Mouse (Mus musculus): ENCODE measurements around the gene Slc35e3. TPM values are rescaled to one million over a fixed set of nuclear protein-coding genes. Genes with fewer than 3 reads are reported as not detected.
"Not testable (repeated sequence)": the region's sequence is repeated elsewhere in the genome, so short reads cannot be mapped to it uniquely, and the experiment has no call there.

Slc35e3 gene
- total RNA-seq, 2 experiments from 2014 or later, result 30.9 to 31.6 TPM

DNA sequence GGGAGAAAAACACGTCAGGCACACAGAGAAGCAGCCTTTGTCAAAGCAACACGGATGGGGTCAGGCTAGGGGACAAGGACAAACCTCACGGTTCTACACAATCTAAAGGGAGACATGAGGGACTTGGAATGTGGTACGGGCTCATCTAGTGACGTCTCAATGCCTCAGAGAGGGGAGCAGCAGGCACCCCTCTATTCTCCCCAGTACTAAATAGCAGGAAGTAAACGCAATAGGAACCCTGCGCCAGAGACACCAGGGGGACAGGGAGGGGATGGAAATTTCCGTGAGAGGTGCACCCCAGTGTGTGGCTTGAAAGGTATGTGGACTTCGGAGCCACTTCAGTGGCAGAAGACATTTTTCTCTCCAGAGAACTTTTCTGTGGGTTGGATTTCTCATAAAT, 5.2 kb downstream of the Slc35e3 start:
- no peak for DNase-seq (ENCODE audit: extremely low spot score in 1 of 2, low spot score in 2 of 2)
- intact Hi-C loops (cut with DNase I), result no loop called here

DNA sequence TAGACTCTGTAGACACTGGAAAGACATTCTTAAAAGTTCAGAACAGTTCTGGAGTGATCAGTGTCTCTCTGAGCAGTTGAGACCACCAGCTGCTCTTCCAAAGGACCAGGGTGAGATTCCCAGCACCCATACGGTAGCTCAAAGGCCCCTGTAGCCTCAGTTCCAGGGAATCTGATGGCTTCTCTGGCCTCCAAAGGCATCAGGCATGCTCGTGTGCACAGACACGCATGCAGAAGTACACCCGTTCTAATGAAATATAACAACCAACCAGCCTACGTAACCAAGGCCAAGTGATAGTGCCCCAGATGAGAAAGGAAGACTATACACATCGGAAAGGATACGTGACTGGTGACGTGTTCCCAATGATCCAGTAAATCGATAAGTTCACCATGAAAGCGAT, 6.0 kb downstream of the Slc35e3 start:
- no peak for DNase-seq (ENCODE audit: extremely low spot score in 1 of 2, low spot score in 2 of 2)
- intact Hi-C loops (cut with DNase I), result no loop called here

DNA sequence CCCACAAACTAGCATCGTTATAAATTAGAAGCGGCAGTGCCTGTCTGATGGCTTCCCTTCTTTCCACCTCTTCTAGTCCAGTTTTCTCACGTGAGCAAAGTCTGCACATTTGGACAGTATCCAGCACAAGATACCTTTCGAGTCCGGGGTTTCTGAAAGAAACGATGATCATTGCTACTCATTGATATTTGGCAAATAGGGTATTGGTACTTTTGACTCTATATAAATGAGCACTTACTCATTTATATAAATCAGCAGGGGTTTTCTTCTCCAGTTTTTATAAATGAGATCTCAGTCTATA, 6.6 kb downstream of the Slc35e3 start:
- DNase-seq (ENCODE audit: extremely low spot score in 1 of 2, low spot score in 2 of 2), result no peak
- intact Hi-C loops (cut with DNase I), result no loop called here

DNA sequence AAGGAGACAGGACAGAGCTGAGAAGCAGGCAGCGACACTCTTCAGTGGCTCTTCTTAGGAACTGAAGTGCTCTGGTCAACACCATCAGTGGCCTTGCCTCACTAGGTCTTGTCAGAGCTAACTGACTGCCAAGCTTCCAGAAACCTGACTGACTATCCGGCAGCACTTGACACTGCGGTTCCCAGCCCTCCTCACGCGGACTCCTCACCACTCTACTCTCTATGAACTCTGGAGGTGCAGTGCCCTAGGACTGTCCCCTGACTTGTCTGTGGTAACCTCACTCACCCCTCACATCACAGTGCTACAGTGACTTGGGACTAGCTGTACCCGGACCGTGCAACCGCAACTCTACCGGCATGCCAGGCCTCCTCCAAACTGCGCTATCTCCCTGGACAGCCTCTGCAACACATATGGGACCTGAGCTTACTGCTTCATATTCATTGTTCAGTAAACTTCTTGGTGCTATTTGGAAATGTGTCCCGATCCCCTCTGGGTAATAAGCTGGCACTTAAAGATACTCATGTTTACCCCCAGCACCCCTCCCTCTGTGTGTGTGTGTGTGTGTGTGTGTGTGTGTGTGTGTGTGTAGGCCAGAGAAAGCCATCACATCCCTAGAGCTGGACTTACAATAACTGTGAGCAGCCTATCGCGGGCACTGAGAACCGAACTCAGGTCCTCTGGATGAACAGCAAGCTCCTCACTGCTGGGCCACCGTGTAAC, 7.1 kb downstream of the Slc35e3 start:
- intact Hi-C loops (cut with DNase I), result no loop called here
- DNase-seq (ENCODE audit: extremely low spot score in 1 of 2, low spot score in 2 of 2), result no peak

DNA sequence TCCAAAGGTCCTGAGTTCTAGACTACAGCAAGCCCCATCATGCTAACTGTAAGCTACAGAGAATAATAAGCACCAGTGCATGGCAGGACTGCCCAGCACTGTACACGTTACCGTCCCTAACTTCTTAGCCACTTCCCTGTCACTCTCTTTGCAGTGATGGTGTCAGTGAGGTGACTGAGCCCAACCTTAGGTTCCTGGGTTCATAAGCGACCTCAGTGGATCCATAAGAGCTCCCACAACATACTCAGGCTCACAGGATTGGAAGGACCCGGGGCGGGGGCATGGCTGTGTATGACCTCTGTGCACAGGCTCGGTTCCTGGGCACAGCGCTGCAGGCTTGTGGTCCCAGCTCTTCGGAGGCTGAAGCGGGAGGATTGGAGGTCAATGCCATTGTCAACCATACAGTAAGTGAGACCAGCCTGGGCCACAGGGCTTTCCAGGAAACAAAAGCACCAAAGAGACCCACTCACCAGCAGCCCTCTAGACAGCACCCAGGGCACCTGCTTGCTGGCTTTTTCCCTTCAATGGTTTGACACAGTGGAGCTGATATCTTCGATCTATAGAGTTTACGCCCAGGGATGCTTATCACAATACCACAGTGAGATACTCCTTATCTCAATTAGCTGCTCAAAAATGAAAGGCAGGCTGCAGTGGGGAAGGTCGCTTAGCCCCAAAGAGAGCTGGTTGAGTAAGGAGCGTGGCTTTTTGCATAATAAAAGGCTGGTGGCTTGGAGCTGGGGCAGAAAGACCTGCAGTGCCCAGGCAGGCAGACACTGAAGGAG, 7.8 kb downstream of the Slc35e3 start:
- intact Hi-C loops (cut with DNase I), result no loop called here

DNA sequence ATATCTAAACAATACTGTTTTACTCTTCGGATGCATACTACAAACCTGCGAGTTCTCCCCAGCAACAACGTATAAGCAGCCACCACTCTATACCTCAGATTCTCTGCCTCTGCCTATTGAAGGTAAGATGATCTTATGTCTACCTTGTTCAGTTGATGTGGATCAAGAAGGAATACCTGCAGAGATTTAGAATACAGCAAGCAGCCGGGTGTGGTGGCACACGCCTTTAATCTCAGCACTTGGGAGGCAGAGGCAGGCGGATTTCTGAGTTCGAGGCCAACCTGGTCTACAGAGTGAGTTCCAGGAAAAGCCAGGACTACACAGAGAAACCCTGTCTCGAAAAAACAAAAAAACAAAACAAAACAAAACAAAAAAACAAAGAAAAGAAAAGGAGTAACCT, 8.7 kb downstream of the Slc35e3 start:
- intact Hi-C loops (cut with DNase I); DNase-seq (ENCODE audit: extremely low spot score in 1 of 2, low spot score in 2 of 2): not testable (repeated sequence)

More for the DNA sequence above, 7.8 kb downstream of the Slc35e3 start:
- DNase-seq (ENCODE audit: extremely low spot score in 1 of 2, low spot score in 2 of 2), result no peak

DNA sequence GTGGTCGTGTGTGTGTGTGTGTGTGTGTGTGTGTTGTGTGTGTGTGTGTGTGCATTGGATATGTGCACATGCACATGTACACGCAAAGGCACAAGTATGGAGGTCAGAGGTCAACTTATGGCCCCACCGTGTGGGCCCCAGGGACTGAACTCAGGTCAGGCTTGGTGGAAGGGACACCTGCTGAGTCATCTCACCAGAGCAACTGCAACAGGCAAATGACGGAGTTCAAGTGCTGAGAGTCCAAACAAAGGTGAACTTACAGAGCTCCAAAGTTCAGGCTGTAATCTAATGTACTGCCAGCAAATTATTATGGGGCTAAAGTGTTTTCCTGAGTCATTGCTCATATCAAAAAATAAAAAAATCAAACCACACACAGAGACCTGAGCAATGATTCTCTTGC, 9.1 kb downstream of the Slc35e3 start:
- intact Hi-C loops (cut with DNase I), result no loop called here
- DNase-seq (ENCODE audit: extremely low spot score in 1 of 2, low spot score in 2 of 2), result no peak

DNA sequence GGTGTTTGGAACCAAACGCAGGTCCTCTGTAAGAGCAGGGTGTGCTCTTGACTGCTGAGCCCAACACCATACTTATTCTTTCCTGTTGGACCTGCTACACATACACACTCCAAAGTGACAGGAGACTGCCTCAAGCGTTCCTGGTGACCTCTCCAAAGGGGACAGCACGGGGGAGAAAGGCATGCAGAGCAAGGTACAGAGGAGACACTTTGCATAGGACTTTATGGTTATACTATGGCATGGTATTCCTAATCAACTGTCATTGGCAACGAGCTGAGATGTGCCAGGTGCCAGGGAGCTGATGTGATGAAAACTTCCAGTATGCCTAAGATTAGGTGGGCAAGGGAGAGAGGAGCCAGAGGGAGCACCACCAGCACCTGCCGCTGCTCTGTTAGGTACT, 9.6 kb downstream of the Slc35e3 start:
- DNase-seq (ENCODE audit: extremely low spot score in 1 of 2, low spot score in 2 of 2), result no peak
- intact Hi-C loops (cut with DNase I), result no loop called here

DNA sequence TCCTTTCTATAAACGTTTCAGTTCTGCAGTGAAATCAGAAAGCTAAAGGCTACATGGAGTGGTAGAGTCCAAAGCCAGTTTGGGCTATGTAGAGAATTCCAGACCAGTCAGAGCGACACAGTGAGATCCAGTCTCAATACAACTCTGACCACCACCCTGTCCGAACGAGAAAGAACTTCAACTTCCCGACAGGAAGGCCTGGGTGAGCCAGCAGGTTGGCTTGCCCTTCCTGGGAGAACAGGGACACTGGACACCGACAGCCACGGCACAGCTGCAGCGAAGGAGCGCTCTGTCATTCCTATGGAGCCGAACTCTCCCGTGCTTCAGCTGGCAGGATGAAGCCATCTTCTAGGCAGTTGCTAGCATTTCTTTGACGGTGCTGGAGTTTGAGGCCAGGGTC, 10.8 kb downstream of the Slc35e3 start:
- intact Hi-C loops (cut with DNase I); DNase-seq (ENCODE audit: extremely low spot score in 1 of 2, low spot score in 2 of 2): not testable (repeated sequence)

DNA sequence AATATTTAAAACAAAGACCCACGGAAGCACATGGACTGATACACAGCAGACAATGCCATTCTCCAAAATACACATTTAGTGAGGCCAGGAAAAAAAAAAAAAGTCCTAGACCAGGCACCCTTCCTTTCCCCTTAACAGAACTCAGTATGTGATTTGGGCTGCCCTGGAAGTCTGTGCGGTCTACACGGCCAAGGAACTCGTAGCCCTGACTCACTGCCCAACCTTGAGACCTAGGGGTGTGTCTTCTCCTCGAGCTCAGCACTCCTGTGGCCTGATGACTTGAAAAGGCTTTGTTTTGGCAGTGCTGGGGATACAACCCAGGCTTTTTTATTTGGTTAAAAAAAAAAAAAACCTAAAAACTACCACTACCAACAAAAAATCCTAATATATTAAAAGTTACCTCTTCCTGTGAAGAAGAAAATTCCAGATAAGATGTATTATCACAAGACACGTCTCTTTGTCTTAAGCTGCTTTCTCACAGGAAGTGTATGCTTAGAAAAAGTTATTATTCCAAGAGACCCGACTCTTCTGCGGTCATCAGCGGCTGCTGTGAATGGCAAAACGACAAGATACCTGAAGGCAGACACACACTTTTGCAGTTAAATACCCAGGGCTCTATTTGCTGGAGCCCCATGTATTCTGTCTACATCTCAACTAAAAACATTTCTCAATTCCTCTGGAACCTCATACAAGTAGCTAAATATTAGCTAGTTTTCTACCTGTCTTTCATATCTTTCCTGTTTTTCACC, 11.9 kb downstream of the Slc35e3 start:
- intact Hi-C loops (cut with DNase I); DNase-seq (ENCODE audit: extremely low spot score in 1 of 2, low spot score in 2 of 2): not testable (repeated sequence)

DNA sequence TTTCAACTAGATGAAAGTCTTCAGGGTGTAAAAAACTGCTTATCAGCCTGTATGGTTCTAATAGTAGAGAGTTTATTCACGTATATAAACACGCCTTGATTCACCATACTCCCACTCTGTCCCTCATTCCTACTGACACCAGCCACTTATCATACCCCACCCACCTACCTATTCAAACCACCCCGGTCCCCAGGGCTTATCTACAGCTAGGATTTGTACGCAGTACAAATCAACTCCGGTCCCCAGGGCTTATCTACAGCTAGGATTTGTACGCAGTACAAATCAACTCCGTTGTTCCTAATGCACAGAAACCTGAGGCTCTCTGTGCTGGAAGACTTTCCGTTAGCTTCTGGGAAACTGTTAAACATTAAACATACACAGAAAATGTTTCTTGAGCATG, 12.5 kb downstream of the Slc35e3 start:
- intact Hi-C loops (cut with DNase I); DNase-seq (ENCODE audit: extremely low spot score in 1 of 2, low spot score in 2 of 2): not testable (repeated sequence)

DNA sequence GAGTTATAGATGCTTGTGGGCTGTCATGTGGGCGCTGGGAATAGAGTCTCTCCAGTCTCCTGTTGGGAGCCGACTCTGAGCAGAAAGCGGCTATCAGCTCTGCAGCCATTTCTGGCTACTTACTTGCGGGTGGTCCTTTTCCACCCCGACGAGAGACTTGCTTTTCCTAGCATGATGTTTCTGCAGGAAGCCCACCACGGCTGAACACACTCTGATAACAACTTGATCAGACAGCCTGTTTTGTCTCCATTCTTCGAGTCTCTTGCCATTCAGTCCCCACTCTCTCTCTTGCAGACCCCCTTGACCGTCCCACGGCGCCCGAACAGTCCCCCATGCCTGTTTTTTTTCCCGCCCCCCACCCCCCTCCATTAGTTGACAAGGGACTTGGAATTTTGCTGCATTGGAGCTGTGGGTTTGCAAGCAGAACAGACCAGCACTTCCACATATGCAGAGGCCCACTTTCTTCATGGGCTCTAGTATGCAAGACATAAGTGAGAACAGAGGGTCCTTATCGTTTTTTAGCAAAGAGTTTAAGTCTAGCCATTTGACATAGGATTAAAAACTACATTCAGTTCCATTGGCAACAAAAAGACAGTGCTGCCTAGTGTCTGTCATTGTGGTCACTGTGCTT, 13.1 kb downstream of the Slc35e3 start:
- DNase-seq (ENCODE audit: extremely low spot score in 1 of 2, low spot score in 2 of 2), result no peak
- intact Hi-C loops (cut with DNase I), result no loop called here

DNA sequence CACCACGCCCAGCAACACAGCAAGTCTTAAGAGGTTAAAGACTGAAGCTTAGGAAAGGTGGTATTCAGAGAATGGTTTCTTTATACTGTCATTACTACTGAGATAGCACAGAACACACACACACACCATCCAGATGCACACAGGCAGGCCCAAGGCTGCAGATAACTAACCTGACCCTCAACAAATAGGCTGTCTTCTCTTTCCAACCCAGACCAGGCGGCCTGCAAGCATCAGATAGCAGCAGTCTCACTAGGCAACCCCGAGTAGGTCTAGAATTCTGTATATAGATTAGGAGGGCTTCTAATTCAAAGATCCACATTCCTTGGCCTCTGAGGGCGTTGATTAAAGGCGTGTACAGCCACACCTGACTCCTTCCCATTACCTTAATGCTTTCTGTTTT, 14.0 kb downstream of the Slc35e3 start:
- intact Hi-C loops (cut with DNase I), result no loop called here
- DNase-seq (ENCODE audit: extremely low spot score in 1 of 2, low spot score in 2 of 2), result no peak

DNA sequence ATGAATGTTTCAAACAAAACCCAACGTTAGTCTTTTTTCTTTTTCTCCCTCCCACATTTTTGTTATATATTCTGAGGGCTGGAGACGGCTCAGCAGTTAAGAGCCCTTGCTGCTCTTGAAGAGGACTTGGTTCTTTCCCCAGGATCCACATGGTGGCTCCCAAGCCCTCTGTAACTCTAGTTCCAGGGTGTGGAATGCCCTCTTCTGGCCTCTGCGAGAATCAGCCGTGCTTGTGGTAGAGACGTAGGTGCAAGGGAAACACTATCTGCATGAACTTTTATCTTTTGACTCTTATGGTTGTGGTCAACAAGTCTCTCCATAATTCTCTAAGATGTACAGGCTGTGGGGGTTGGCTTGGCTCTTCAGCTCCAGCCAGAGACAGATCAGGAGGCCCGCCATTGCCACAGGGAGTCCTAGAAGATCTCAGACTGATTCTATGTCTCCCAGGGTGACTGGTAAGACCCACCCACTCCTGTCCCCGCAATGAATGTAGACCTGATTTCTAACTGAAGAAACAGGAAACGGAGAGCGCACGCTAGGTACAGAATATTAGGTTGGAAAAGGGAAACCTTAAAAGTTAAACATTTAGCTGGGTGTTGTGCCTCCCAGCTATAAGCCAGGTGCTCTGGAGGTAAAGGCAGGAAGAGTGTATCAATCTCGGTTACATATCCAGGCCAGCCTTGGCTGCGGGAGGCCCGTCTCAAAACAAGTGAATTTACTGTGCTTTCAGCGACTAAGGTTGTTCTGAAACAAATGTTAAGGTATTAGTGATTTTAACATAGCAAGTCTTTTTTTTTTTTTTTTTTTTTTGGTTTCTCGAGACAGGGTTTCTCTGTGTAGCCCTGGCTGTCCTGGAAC, 14.7 kb downstream of the Slc35e3 start:
- DNase-seq (ENCODE audit: extremely low spot score in 1 of 2, low spot score in 2 of 2), result peak in 1 of 2 experiments; percentile 52
- intact Hi-C loops (cut with DNase I), result no loop called here

DNA sequence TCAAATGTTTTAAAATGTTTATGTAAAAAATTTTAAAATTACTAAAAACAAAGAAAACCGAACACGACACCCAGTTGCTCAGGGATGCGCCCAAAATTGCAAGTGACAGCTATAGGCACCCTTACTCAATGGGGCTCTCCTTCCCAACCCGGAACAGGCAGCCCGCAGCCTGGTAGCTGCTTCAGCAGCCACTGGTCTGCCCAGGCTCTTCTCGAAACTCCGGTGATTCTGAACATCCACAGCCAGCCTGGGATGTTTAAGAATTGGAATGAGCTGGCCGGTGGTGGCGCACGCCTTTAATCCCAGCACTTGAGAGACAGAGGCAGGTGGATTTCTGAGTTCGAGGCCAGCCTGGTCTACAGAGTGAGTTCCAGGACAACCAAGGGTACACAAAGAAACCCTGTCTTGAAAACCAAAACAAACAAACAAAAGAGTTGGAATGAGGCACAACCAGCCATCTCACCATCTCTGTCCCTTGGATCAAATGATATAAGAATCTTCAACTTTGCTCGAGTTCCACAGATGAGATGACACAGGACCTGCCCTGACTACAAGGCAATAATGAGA, 15.4 kb downstream of the Slc35e3 start:
- intact Hi-C loops (cut with DNase I), result no loop called here

DNA sequence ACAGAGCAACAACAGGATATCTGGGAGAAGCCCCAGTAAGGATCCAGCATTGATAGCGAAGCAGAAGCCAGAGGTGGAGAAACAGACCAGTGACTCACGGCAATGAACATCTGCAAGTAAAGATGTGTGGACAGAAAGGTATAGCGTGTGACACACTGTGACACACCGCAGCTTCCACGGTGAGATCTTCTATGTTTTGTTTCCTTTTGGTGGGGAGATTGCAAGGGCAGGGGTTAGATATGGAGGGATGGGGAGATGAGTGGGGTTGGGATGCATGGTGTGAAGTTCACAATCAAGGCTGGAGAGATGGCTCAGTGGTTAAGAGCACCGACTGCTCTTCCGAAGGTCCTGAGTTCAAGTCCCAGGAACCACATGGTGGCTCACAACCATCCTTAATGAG, 16.0 kb downstream of the Slc35e3 start:
- intact Hi-C loops (cut with DNase I), result no loop called here
- DNase-seq (ENCODE audit: extremely low spot score in 1 of 2, low spot score in 2 of 2), result no peak

More for the DNA sequence above, 15.4 kb downstream of the Slc35e3 start:
- no peak for DNase-seq (ENCODE audit: extremely low spot score in 1 of 2, low spot score in 2 of 2)

DNA sequence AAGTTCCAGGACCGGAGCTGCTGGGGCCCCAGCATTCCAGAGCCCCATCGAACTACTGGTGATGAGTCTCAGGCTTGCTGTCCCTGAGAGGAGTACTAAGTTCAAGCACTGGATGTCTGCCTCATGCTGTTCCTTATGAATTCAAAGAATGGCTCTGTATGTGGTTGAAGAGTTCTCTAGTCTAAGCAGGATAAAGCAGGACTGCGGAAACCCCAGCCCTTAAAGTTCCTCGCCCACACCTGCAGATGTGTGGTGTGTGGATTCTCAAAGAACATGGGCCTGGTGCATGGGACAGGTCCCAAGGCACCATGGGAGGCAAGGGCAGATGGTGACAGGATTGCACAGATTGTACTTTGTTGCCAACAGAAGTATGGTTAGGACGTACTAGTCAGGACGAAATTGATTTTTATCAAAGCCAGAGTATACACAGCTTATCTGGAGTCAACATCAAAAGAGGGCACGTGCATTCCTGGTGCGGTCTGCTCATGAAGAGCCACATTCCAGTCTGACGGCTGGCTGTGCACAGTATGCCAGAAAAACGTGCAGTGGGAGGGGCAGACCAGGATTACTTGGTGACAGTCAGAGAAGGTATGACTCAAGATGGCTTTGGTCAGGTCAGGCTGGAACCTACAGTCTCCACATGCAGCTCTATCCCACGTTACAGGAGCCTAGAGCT, 16.9 kb downstream of the Slc35e3 start:
- DNase-seq (ENCODE audit: extremely low spot score in 1 of 2, low spot score in 2 of 2), result no peak
- intact Hi-C loops (cut with DNase I), result no loop called here

DNA sequence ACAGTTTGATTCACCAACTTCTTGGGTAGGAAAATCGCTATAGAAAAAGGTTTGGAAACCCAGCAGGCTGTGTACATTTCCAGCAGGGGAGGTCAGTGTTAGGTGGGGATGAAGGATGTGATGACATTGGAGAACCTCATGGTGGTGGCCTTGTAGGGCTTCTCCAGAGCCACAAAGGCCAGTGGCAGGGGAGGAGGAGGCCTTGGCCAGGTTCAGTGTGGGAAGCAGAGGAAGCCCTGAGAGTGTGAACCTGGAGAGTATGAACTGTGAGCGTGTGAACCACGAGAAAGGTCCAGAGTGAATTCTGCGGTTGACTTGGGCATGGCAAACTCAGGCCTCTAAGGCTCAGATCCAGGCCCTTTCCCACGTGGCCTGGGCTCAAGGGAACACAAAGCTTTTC, 17.6 kb downstream of the Slc35e3 start:
- intact Hi-C loops (cut with DNase I), result no loop called here
- no peak for DNase-seq (ENCODE audit: extremely low spot score in 1 of 2, low spot score in 2 of 2)

Data from left cerebral cortex, postnatal 10 days (tissue).